Mouse (Mus musculus): Measurements from ENCODE around the gene Panx1.
A peak's percentile ranks its signal among the peaks of the same experiment; 100 is the strongest.

The Panx1 gene

GRCm38 (mm10) chr9:15045084-15045669, at the start of gene Panx1:
TSS of gene Panx1 (minus strand) at chr9:15045478.
- DNase-seq (ENCODE audit: low read depth, low spot score) = peak; percentile 91

DNA sequence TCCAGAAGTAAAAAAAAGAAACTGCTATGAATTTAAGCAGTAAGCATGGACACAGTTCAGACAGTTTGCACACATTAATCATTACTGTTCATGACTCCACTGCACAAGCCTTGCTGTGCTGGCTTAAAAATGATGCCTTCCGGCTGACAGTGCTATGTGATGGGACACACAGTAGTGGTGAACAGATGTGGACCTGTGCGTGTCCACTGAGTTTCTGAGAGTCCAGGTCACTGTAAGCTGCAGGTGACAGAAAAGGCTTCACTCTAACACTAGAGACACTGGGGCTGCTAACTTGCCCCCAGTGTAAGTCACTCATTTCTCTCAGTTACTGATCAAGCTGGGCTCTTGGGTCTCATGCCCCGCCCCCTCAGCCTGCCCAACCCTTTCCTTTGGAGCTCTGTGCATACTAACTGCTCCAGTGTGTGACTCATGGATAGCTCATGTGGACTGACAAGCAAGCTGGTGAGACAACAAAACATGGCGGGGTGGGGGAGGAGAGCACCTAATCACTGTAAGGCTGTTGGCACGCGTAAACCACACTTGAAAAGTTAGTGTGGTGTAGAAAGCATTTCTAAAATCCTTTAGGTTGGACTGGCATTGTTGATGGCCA, 23.5 kb upstream of the Panx1 start:
- no peak for DNase-seq (ENCODE audit: low read depth, low spot score)

DNA sequence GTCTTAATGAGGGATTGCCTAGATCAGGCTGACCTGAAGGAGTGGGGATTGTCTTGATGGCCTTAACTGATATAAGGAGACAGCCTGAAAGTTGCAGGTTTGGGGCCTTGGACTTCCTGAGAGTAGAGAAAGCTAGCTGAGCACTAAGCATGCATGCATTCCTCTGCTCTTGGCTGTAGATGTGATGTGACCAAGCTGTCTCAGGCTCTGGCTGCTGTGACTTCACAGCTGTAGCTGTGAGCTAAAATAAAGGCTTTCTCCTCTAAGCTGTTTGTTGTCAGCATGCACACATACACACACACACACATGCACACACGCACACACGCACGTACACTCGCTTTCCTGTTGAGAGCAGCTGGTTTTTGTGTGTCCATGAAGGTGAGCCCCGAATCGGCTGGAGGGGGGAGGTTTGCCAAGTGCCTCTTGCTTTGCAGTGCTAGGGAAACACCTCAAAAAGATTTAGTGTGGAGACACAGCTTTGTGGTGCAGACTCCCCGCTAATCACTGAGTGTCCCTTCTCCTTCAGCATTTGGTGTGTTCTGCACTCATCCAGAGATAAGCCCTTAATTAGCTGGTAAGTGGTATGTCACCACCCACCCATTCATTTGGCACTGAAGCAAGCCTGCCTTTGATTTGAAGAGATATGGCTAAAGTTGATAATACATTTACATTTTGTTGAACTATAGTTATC, 22.9 kb upstream of the Panx1 start:
- DNase-seq (ENCODE audit: low read depth, low spot score) = no peak

GRCm38 (mm10) chr9:15064176-15064575, 18.9 kb upstream of the Panx1 start:
- peak; percentile 61 for DNase-seq (ENCODE audit: low read depth, low spot score)

GRCm38 (mm10) chr9:15060847-15061246, 15.6 kb upstream of the Panx1 start:
- DNase-seq (ENCODE audit: low read depth, low spot score) = no peak

DNA sequence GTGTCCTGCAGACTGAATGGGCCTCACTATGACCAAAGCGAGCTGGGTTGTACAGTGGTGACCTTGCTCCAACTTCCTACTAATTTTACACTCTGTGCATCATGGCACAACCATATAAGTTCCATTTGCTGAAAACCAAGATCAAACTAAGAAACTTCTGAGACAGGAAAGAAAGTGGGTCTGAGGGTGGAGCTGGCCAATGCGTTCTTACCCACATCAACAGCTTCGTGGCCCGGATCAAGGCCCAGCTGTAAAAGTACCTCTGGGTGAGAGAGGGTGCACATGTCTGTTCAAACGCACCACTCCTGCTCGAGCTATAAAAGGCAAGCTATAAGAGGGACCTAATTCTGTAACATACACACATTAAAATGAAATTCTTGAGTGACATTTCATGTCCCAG, 14.7 kb upstream of the Panx1 start:
- DNase-seq (ENCODE audit: low read depth, low spot score) = peak; percentile 76

DNA sequence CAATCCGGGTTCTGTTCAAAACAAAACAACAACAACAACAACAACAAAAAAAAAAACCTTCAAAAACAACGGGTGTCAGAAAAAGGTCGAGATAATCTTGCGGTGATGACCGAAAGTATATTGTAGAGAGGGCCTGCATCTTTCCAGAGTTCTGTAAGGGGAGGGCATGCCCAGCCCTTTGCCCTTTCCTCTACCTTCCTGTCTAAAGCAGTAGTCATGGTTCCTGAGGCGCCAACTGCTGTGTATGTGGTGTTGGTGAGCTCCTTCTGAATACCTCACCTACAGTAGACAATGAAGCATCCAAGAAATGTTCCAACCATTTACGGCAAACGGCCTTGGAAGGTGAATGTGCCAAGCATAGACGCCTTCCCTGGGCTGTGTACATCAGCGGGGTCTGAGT, 462 bp upstream of the Panx1 start:
- DNase-seq (ENCODE audit: low read depth, low spot score) = no peak

DNA sequence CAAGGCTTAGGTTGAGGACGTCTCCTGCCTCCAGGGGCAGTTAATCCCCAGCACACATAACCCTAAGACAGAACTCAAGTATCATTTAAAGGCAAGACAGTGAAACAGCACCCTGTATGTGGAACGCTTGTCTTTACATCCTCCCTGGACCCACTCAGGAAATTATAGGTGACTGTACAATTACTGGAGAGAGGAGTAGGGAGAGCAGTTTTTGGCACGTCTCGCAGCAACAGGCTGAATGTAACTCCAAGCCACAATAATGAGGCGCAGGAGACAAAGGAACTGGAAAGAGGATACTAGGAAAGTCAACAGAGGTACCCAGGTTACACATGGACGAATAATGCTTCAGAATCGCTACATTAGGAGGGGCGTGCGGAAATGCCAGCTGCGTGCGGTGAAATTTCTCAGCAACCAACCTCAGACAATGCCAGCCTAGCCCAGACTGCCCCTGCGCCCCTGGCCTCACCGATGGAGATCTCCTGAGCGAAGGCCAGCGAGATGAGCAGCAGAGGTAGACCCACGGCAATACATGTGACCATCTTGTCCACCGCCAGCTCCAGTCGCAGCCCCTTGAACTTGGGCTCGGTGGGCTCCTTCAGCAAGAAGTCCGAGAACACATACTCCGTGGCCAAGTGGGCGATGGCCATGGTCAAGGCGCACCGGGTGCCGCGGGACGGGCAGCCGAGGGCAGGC, 741 bp downstream of the Panx1 start:
- DNase-seq (ENCODE audit: low read depth, low spot score) = peak; percentile 34

GRCm38 (mm10) chr9:15041556-15041955, 3.7 kb downstream of the Panx1 start:
- DNase-seq (ENCODE audit: low read depth, low spot score) = no peak

DNA sequence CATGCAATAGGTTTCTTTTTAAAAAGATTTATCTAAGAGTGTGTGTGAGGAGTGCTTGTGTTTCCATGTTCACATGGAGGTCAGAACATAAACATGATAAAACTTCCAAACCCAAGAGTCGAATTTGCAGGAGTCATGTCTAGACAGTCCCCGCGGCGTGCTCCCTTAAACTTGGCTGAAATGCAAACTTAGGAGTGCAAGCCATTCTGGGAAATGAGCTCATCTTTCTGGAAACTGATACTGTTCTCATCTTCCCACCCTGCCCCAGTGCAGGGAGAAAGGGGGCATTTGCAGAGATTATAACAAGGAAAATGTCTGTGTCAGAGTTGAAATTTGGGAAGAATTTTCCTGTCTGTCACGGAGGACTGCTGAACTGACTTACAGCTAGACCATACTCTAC, 5.4 kb downstream of the Panx1 start:
- DNase-seq (ENCODE audit: low read depth, low spot score) = no peak

DNA sequence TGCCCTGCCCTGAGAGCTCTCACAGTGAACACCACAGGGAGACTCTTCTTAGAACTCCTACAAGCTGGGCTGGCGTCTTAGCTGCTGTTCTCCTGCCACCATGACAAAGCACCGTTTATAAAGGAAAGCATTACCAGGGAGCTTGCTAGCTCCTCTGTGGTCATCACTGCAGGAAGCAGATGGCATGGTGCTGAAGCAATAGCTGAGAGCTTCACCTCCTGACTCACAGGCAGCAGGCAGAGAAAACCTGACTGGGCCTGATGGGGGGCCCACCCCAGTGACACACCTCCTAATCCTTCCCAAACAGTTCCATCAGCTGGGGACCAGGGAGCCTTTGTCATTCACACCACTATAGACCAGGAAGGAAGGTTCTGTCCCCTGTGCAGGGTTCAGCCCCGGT, 7.6 kb downstream of the Panx1 start:
- no peak for DNase-seq (ENCODE audit: low read depth, low spot score)

DNA sequence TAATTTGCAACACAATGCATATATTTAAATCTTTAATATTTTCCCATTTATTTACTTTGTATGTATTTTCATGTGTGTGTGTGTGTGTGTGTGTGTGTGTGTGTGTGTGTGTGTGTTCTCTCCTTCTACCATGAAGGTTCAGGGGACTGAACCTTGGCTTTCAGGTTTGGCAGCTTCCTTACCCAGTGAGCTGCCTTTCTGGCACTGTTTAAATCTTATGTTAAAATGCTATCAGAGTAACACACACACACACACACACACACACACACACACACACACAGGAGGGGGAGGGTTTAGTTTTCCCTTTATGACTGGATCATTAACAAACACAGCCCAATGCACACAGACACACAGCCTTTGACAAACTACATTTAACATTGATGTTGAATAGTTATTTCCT, 8.0 kb downstream of the Panx1 start:
- DNase-seq (ENCODE audit: low read depth, low spot score) = no peak

DNA sequence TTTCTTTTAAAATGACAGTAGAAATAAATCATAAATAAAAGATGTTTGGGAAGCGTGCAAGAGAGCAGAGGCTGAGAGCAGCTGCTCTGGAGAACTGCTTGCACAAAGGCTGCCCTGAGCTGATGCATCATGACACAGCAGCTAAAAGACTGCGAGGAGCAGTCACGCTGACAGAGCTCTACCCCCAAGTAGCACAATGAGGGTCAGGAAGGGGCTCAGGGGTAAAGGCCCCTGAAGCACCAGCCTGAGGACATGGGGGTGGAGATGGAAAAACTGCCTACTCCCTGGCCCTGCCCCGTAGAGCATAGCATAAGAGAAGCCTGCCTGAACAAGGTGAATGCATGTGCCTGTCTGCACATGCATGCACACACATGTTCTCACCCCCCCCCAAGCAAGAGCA, 8.5 kb downstream of the Panx1 start:
- DNase-seq (ENCODE audit: low read depth, low spot score) = no peak

- no peak for DNase-seq (ENCODE audit: low read depth, low spot score)
Measured at GRCm38 (mm10) chr9:15036405-15036804, 8.9 kb downstream of the Panx1 start.

DNA sequence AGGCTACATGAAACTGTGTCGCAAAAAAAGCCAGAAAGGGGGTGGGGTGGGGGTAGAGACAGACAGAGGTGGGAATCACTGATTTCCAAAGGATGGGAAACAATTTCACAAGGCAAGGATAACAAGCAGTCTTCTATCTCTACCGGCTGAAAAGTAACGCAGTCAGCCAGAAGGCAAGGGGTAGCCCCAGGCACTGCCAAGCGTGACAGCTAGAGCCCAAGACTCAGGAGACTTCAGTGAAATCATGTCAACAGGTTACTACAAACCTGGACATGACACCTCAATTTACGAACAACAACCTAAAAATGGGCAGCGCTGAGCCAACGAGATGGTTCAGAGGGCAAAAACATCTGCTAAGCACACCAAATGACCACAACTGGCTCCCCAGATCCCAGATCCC, 9.3 kb downstream of the Panx1 start:
- DNase-seq (ENCODE audit: low read depth, low spot score) = no peak

- peak; percentile 52 for DNase-seq (ENCODE audit: low read depth, low spot score)
Measured at GRCm38 (mm10) chr9:15034546-15035273, 10.6 kb downstream of the Panx1 start.

GRCm38 (mm10) chr9:15033568-15034160, 11.6 kb downstream of the Panx1 start:
- DNase-seq (ENCODE audit: low read depth, low spot score) = peak; percentile 64

DNA sequence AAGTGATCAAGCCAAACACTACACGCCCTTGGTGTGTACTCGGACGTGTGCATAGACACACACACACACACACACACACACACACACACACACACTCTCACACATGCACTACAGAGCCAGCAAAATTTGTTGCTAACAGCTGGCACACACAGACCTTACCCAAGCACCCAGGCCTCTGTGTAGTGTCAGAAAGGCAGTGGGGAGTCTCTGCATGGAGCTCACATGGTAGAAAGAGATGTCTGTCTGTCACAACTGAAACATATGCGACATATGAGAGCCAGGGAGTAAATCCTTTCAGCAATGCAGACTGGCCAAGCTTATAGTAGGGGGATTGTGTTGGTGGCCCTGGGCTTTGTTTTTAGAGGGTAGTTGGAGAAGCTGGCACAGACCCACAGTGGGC, 12.5 kb downstream of the Panx1 start:
- DNase-seq (ENCODE audit: low read depth, low spot score) = no peak

DNA sequence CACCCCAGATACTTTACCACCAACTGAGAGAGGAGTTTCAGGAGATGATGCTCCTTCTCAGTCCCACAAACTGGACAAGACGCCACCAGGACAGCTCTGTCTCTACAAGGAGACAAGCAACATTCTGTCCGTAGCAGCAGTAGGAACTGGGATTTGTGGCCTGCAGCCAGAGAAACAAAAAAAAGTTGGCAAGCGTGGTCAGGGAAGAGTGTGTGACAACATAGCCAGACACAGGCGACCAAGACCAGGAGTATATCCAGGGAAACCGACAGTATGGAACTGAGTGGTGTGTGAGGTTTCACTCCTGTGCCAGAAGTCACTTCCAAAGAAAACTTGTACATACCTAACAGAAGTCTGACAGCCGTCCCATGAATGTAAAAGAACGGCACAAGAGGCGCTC, 14.5 kb downstream of the Panx1 start:
- no peak for DNase-seq (ENCODE audit: low read depth, low spot score)

DNA sequence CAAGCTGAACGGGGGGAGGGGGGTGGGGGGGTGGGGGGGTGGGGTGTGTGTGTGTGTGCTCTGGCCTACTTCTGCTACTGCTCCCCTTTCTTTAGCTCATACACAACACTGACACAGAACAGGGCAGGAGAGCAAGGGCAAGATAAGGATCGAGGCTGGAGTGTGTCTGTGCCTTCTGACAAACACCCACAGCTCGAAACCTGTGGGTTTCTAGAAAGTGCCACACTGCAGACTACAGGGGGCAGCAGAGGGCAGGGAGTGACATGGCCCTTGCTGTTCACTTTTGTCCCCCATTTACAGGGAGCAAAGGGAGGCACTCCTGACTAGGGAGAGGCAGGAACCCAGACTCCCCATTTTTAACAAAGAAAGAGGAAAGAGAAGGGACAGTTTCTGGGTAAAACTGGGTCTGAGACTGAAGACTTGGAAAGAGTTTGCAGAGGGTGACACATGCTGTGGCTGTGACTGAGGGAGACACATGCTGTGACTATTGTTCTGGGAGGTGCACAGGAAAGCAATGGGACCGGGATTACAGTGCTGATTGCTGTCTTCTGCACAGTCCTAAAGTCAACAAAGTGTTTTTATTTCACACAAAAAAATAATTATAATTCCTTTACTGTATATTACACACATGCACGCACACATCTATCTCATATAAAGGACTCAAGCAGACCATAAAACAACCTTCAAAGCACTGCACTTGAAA, 16.1 kb downstream of the Panx1 start:
- peak; percentile 67 for DNase-seq (ENCODE audit: low read depth, low spot score)

- peak; percentile 43 for DNase-seq (ENCODE audit: low read depth, low spot score)
Measured at GRCm38 (mm10) chr9:15027725-15028124, 17.6 kb downstream of the Panx1 start.
